Mouse (Mus musculus): Measurements from ENCODE around the gene Agpat2. TPM values are rescaled to one million over a fixed set of nuclear protein-coding genes. Genes with fewer than 3 reads are reported as not detected.
A peak's percentile ranks its signal among the peaks of the same experiment; 100 is the strongest.

The Agpat2 gene
- polyA plus RNA-seq, 1 experiment, result 134 TPM

DNA sequence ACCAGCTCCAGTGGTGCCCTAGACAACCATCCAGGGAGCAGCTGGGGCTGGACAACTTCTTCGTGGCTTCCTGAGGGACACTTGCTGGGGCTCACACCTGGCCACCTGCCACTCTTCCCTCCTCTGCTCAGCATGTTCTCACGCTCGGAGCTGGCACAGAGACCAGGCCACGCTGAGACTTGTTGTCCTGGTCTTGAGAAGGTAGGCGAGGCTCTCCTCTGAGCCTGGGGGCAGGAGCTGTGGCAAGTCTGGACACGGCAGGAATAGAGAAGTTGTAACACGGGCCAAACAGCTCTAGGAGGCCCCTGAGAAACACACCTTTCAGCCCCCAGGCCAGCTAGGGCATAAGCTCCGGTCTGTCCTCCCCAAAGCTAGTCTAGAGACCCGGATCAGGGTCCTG is 50.3 kb downstream of the Agpat2 start:
- Histone ChIP-seq H3K4me3 (replicated peaks; ENCODE audit: extremely low read depth, low read depth, low read length) (no peak overlapping the region), H3K4me1 (ENCODE audit: control insufficient read depth, insufficient read depth, low read length) (peaks cover 48% of the 10 kb centered on the region)
- 72% methylated on average over 9 of the region's 9 CpGs for WGBS
- no peak for DNase-seq
- no peak for TF ChIP-seq CTCF (IDR thresholded peaks at IDR 0.05; ENCODE audit: insufficient read depth, low read length)
- no peak for TF ChIP-seq POLR2A (IDR thresholded peaks at IDR 0.05; ENCODE audit: borderline replicate concordance, extremely low read depth, low read depth, low read length)

DNA sequence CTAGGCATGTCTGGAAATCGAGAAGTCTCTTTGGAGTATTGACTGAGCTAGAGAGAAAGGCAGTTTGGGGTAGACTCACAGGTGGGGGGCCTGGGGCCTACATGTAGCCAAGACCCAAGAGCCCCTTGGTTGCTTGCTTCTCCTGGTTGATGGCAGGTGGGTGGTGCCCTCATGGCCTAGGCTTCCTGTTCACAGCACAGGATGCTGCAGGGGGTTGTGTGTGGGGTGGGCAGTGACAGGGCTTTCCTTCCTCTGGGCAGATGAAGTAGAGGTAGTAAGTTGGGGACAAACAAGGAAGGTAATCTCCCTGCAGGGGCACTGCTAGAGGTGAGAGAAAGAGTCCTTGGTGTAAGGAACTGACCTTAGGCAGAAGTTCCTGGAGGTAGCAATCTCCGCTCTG is 52.2 kb downstream of the Agpat2 start:
- DNase-seq, result no peak
- 83% methylated on average over 2 of the region's 2 CpGs for WGBS
- H3K4me1 ChIP-seq (ENCODE audit: control insufficient read depth, insufficient read depth, low read length), result peaks cover 46% of the 10 kb centered on the region
- TF ChIP-seq POLR2A (IDR thresholded peaks at IDR 0.05; ENCODE audit: borderline replicate concordance, extremely low read depth, low read depth, low read length) (no peak), CTCF (IDR thresholded peaks at IDR 0.05; ENCODE audit: insufficient read depth, low read length) (no peak)
- H3K4me3 ChIP-seq (replicated peaks; ENCODE audit: extremely low read depth, low read depth, low read length), result no peak overlapping the region

DNA sequence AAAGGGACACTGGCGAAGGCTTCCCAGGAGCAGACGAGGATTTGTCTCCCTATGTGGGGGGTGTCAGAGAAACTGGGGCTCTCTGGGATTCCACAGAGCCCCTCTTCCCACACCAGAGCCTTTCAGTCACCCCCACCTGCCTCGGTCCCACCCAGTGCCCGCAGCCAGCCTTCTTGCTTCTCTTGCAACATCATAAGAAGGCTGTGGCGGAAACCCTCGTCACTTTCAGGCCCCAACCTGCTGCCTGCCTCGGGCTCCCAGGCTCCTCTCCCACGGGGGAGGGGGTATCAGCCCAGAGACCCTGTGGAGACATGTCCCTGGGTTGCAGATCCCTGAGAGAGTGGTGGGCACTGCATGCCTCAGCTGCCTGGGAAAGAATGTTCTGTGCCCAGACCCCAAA is 52.8 kb downstream of the Agpat2 start:
- DNase-seq, result no peak
- 62% methylated on average over 8 of the region's 8 CpGs for WGBS
- TF ChIP-seq CTCF (IDR thresholded peaks at IDR 0.05; ENCODE audit: insufficient read depth, low read length), result no peak
- no peak for TF ChIP-seq POLR2A (IDR thresholded peaks at IDR 0.05; ENCODE audit: borderline replicate concordance, extremely low read depth, low read depth, low read length)
- peaks cover 43% of the 10 kb centered on the region for H3K4me1 ChIP-seq (ENCODE audit: control insufficient read depth, insufficient read depth, low read length)
- no peak overlapping the region for H3K4me3 ChIP-seq (replicated peaks; ENCODE audit: extremely low read depth, low read depth, low read length)

GRCm38 (mm10) chr2:26550777-26551176 is 53.4 kb downstream of the Agpat2 start:
- WGBS, result 28% methylated on average over 3 of the region's 3 CpGs
- DNase-seq, result no peak
- H3K4me3 ChIP-seq (replicated peaks; ENCODE audit: extremely low read depth, low read depth, low read length), result no peak overlapping the region
- TF ChIP-seq CTCF (IDR thresholded peaks at IDR 0.05; ENCODE audit: insufficient read depth, low read length), result no peak
- TF ChIP-seq POLR2A (IDR thresholded peaks at IDR 0.05; ENCODE audit: borderline replicate concordance, extremely low read depth, low read depth, low read length), result no peak
- peaks cover 37% of the 10 kb centered on the region for H3K4me1 ChIP-seq (ENCODE audit: control insufficient read depth, insufficient read depth, low read length)

GRCm38 (mm10) chr2:26550205-26550604 is 54.0 kb downstream of the Agpat2 start:
- TF ChIP-seq POLR2A (IDR thresholded peaks at IDR 0.05; ENCODE audit: borderline replicate concordance, extremely low read depth, low read depth, low read length) (no peak), CTCF (IDR thresholded peaks at IDR 0.05; ENCODE audit: insufficient read depth, low read length) (no peak)
- Histone ChIP-seq H3K4me1 (ENCODE audit: control insufficient read depth, insufficient read depth, low read length) (peaks cover 31% of the 10 kb centered on the region), H3K4me3 (replicated peaks; ENCODE audit: extremely low read depth, low read depth, low read length) (no peak overlapping the region)
- no peak for DNase-seq
- WGBS, result 38% methylated on average over 3 of the region's 3 CpGs

GRCm38 (mm10) chr2:26549801-26550200 is 54.4 kb downstream of the Agpat2 start:
- 34% methylated on average over 10 of the region's 10 CpGs for WGBS
- DNase-seq, result peak; percentile 28
- TF ChIP-seq CTCF (IDR thresholded peaks at IDR 0.05; ENCODE audit: insufficient read depth, low read length) (no peak), POLR2A (IDR thresholded peaks at IDR 0.05; ENCODE audit: borderline replicate concordance, extremely low read depth, low read depth, low read length) (no peak)
- Histone ChIP-seq H3K4me1 (ENCODE audit: control insufficient read depth, insufficient read depth, low read length) (peaks cover 29% of the 10 kb centered on the region), H3K4me3 (replicated peaks; ENCODE audit: extremely low read depth, low read depth, low read length) (no peak overlapping the region)

DNA sequence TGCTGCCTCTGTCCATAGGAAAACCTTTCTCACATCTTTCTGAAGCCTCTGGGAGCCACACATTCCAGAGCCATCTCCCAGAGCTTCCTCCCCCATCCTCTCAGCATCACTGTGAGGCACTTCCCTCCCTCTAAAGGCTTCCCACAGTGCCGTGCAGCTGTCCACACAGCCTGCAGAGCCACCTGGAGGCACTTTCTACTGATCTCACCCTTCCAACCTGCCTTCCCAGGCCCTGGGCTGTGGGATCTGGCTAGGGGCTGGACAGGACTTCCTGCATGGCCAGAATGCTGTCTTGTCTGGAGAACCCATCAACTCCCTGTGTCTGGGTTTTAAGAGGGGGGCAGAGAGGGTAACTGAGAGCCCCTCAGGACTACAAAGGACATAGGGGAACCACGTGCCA is 56.7 kb downstream of the Agpat2 start:
- Histone ChIP-seq H3K4me3 (replicated peaks; ENCODE audit: extremely low read depth, low read depth, low read length) (no peak overlapping the region), H3K4me1 (ENCODE audit: control insufficient read depth, insufficient read depth, low read length) (peaks cover 39% of the 10 kb centered on the region)
- WGBS, result 60% methylated on average over 2 of the region's 2 CpGs
- TF ChIP-seq CTCF (IDR thresholded peaks at IDR 0.05; ENCODE audit: insufficient read depth, low read length) (no peak), POLR2A (IDR thresholded peaks at IDR 0.05; ENCODE audit: borderline replicate concordance, extremely low read depth, low read depth, low read length) (no peak)
- DNase-seq, result no peak

DNA sequence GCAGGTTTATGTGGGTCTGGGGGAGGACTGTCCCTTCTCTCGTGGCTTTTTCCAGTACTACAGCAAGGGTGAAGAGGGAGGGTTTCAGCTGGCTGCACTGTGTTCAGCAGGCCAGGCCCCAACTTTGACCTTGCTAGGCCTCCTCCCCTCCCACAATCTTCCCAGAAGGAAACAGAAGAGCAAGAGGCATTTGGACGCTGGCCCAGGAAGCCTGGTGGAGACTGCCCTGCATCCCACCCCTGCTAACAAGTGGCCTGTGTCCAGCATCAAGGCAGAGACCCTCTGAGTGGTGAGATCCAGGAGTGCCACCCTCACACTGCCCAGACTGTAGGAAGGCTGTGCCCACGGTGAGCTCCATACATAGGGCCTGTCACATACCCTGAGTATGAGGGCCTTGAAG is 60.0 kb downstream of the Agpat2 start:
- TF ChIP-seq POLR2A (IDR thresholded peaks at IDR 0.05; ENCODE audit: borderline replicate concordance, extremely low read depth, low read depth, low read length) (no peak), CTCF (IDR thresholded peaks at IDR 0.05; ENCODE audit: insufficient read depth, low read length) (no peak)
- Histone ChIP-seq H3K4me1 (ENCODE audit: control insufficient read depth, insufficient read depth, low read length) (peaks cover 15% of the 10 kb centered on the region), H3K4me3 (replicated peaks; ENCODE audit: extremely low read depth, low read depth, low read length) (no peak overlapping the region)
- WGBS, result 36% methylated on average over 3 of the region's 3 CpGs
- DNase-seq, result no peak

GRCm38 (mm10) chr2:26543768-26544167 is 60.4 kb downstream of the Agpat2 start:
- Histone ChIP-seq H3K4me1 (ENCODE audit: control insufficient read depth, insufficient read depth, low read length) (peaks cover 14% of the 10 kb centered on the region), H3K4me3 (replicated peaks; ENCODE audit: extremely low read depth, low read depth, low read length) (no peak overlapping the region)
- WGBS, result 76% methylated on average over 8 of the region's 8 CpGs
- no peak for DNase-seq
- TF ChIP-seq POLR2A (IDR thresholded peaks at IDR 0.05; ENCODE audit: borderline replicate concordance, extremely low read depth, low read depth, low read length) (no peak), CTCF (IDR thresholded peaks at IDR 0.05; ENCODE audit: insufficient read depth, low read length) (no peak)

DNA sequence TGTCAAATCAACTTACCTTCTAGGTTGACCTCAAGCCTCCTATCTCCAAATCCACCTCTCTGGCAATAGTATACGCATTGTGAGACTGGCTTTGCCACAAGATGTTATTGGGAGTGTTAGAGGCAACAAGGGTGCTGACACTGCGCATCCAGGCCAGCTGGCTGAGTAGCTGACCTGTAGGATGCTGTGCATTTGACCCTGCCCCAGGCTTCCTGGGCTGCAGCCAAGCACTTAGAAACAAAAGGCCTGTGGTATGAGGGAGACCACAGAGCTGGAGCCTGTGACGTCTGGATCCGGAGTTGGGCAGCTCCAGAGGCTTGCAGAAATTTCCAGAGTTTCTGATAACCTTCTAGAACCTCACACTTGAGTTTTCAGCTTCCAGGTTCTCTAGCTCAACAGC is 61.1 kb downstream of the Agpat2 start:
- no peak overlapping the region for H3K4me3 ChIP-seq (replicated peaks; ENCODE audit: extremely low read depth, low read depth, low read length)
- 47% methylated on average over 4 of the region's 4 CpGs for WGBS
- DNase-seq, result no peak
- TF ChIP-seq CTCF (IDR thresholded peaks at IDR 0.05; ENCODE audit: insufficient read depth, low read length) (no peak), POLR2A (IDR thresholded peaks at IDR 0.05; ENCODE audit: borderline replicate concordance, extremely low read depth, low read depth, low read length) (no peak)
- peaks cover 14% of the 10 kb centered on the region for H3K4me1 ChIP-seq (ENCODE audit: control insufficient read depth, insufficient read depth, low read length)

Other genes starting within 250 kb of the Agpat2 start
- gene Card9, start 243.5 kb downstream of the Agpat2 start, polyA plus RNA-seq (2012; rRNA removed), result 27.1 and 30.6 TPM in 2 replicates
- 27.9 and 31.0 TPM in 2 replicates for gene Snapc4, start 223.8 kb downstream of the Agpat2 start, polyA plus RNA-seq (2012; rRNA removed)
- 89.2 and 94.4 TPM in 2 replicates for gene Entr1, start 215.1 kb downstream of the Agpat2 start, polyA plus RNA-seq (2012; rRNA removed)
- gene Pmpca, start 215.1 kb downstream of the Agpat2 start, polyA plus RNA-seq (2012; rRNA removed), result 20.0 and 28.1 TPM in 2 replicates
- 26.4 and 27.2 TPM in 2 replicates for gene Inpp5e, start 195.2 kb downstream of the Agpat2 start, polyA plus RNA-seq (2012; rRNA removed)
- 69.0 and 72.8 TPM in 2 replicates for gene Sec16a, start 159.2 kb downstream of the Agpat2 start, polyA plus RNA-seq (2012; rRNA removed)
- gene Notch1, start 87.8 kb downstream of the Agpat2 start, polyA plus RNA-seq (2012; rRNA removed), result 108 and 124 TPM in 2 replicates
- 1,942 and 2,032 TPM in 2 replicates for gene Egfl7, start 24.4 kb downstream of the Agpat2 start, polyA plus RNA-seq (2012; rRNA removed)
- gene Gm20532, start 17.8 kb downstream of the Agpat2 start, polyA plus RNA-seq (2012; rRNA removed), result not detected in 2 replicates
- gene Fam69b, start 24.0 kb upstream of the Agpat2 start, polyA plus RNA-seq (2012; rRNA removed), result 13.1 and 15.1 TPM in 2 replicates
- gene Lcn4, start 66.9 kb upstream of the Agpat2 start, polyA plus RNA-seq (2012; rRNA removed), result 0.16 TPM in 1 of 2 replicates, not detected in the other

Data from lung, adult 2 months (tissue).